Mouse (Mus musculus) neutrophil, adult 65 days (primary cell): Measurements from ENCODE around the gene Gfi1b. TPM values are rescaled to one million over a fixed set of nuclear protein-coding genes. Genes with fewer than 3 reads are reported as not detected.

ENCODE experiments used
- total RNA-seq: library from RNA; stranded (reverse); gene quantifications from 2 replicates; pipeline ENCODE4 v1.2.4, GENCODE M21; 2023

The Gfi1b gene
- total RNA-seq, result 5.5 and 6.3 TPM in 2 replicates

DNA sequence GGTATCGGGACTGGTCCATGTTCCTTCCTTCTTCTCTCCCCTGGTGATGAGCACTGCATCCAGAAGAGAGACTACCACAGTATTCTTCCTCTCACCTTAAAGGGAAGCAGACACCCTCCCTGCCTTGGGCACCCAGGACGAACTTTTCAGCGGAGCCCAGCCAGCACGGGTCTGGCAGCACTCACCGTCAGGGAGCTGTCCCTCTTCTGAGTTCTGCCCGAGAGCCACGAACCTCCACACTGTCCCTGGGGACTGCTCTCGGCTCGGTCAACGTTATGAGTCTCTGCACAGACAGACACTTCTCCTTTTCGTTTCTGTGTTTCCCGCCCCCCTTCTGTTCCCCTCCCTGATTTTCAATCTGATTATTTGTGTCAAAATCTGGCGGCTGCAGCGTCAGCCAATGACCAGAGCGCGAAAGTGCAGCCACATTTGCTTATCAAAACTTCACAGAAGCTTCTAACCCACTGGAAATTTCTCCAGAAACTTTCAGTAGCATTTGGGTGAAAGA lies at the start of gene Gfi1b:
Gfi1b (minus strand) TSS at position 319 of the 508 bp plus-strand sequence.

DNA sequence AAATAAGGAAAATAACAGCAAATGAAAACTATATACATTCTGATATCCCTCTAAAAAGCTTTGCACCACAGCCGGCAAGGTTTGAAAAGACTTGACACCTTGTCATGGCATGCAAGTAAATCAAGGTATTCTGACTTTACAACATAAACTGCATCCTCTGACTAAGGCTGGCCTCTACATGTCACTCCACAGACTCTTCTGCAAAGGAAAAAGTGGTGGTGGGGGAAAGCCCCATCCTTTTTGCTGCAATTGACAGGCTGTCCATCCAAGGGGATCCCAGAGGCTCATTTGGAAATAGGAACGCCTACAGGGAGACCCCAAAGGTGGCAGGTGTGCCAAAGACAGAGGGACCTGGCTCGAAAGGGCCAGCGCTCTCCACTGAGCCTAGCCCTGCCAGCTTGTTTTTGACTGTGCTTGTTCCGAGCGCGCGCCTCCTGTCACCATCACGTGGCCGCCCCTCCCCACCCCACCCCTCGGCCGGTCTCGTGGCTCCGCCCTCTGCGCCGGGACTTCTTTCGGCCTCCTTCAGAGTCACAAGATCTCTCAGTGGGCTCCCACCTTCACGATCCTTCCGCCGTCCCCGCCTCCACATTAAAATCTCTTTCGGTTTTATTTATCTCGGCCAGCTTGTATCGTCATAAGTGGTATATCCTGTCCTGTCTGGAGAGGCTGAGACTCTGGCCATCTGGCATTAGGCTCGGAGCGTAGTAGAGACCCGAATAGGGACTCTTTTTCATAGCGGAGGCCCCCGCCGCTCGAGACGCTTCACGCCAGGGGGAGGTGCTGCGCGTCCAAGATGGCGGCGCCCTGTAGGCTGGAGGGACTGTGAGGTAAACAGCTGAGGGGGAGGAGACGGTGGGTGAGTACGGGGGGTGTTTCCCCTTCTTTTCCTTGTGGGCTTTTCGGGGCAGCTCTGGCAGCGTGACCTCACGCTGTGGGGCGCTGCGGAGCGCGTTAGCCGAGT lies 19.0 kb upstream of the Gfi1b start, which contains the start of gene Tsc1:
Tsc1 (plus strand) TSS at position 768 of the 964 bp plus-strand sequence.

GRCm38 (mm10) chr2:28583651-28584050 lies 38.1 kb downstream of the Gfi1b start, which contains the start of gene Gtf3c5:
Gene Gtf3c5, minus strand, starts transcription at chr2:28583751.

GRCm38 (mm10) chr2:28563303-28563702 lies 58.5 kb downstream of the Gfi1b start, which contains the start of gene Cel:
Gene Cel, minus strand, starts transcription at chr2:28563403.

Other genes starting within 250 kb of the Gfi1b start
- gene Ppp1r26, start 175.2 kb downstream of the Gfi1b start, total RNA-seq, result 0.41 TPM in 1 of 2 replicates, not detected in the other
- gene 1700007K13Rik, start 155.7 kb downstream of the Gfi1b start, total RNA-seq, result not detected in 2 replicates
- gene Mrps2, start 153.9 kb downstream of the Gfi1b start, total RNA-seq, result 10.8 and 11.1 TPM in 2 replicates
- 3.6 and 3.7 TPM in 2 replicates for gene Gbgt1, start 125.1 kb downstream of the Gfi1b start, total RNA-seq
- gene Gm10134, start 115.9 kb downstream of the Gfi1b start, total RNA-seq, result 1.5 TPM in 1 of 2 replicates, not detected in the other
- 128 and 156 TPM in 2 replicates for gene Ralgds, start 108.9 kb downstream of the Gfi1b start, total RNA-seq
- gene Cel, start 58.6 kb downstream of the Gfi1b start, total RNA-seq, result not detected in 2 replicates
- gene Gtf3c5, start 38.2 kb downstream of the Gfi1b start, total RNA-seq, result 16.2 and 18.6 TPM in 2 replicates
- gene Tsc1, start 19.2 kb upstream of the Gfi1b start, total RNA-seq, result 32.7 and 44.4 TPM in 2 replicates
- gene Spaca9, start 77.7 kb upstream of the Gfi1b start, total RNA-seq, result 11.9 and 16.3 TPM in 2 replicates
- gene Ak8, start 78.2 kb upstream of the Gfi1b start, total RNA-seq, result 2.2 and 5.0 TPM in 2 replicates
- 8.8 and 9.4 TPM in 2 replicates for gene Gtf3c4, start 218.4 kb upstream of the Gfi1b start, total RNA-seq
- gene Ddx31, start 218.4 kb upstream of the Gfi1b start, total RNA-seq, result 5.1 and 5.8 TPM in 2 replicates